11 mouse cellular contexts compared by ENCODE assay signal in the genomic region with DNA sequence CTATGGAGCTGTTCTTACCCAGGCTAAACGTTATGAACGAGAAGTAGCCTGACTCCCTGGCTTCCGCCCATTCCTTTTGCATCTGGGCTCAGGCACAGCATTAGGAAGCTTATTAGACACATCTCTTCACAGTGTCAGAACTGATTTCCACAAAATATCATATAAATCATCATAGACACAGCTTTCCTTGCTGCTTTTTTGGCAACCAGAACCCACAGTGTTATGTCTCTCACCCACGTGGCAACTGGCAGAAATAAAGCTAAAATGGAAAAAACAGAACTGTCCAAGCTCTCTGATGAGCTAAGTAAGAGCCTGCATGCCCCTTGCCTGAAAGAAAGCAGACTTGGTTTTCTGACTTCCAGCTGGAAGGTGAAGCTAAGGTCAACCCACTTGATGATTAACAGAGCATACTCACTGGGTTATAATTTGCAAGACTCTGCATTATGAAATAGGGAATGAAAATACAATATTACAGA.
DNase-seq lines count a peak whose midpoint lies in the region; ATAC-seq and TF ChIP-seq lines count a peak whose summit lies in the region.
"Had no signal": no experiment of that assay in that cellular context is flagged by ENCODE, and none has a peak within 500 bp of the region (broad histone marks: within the 10 kb centered on the region; RNA-seq: fewer than 3 reads in every experiment).

No protein-coding gene starts in this region.

- no peak overlapping the region for H3K9ac ChIP-seq in limb, embryonic 11.5 days (ENCODE audit: low read length)
- no peak overlapping the region for H3K9ac ChIP-seq in forebrain, postnatal 0 days
- H3K9ac ChIP-seq: hindbrain, embryonic 15.5 days; liver, embryonic 14.5 days had no signal

- no peak overlapping the region for H3K4me3 ChIP-seq in heart, embryonic 10.5 days
- H3K4me3 ChIP-seq in kidney, adult 2 months (ENCODE audit: insufficient read depth, low read depth, low read length): no peak overlapping the region
- no peak overlapping the region for H3K4me3 ChIP-seq in limb, embryonic 11.5 days (ENCODE audit: low read depth, low read length)
- H3K4me3 ChIP-seq in forebrain, postnatal 0 days (ENCODE audit: low read depth, low read length): no peak overlapping the region
- H3K4me3 ChIP-seq: hindbrain, embryonic 15.5 days had no signal

- POLR2A ChIA-PET in Patski (lab: Charles Lee): interaction anchor here (0.9 kb wide), 1 partner anchor 13 kb away, joined by 3 read pairs; no protein-coding TSS in a partner anchor

- H3K4me2 ChIP-seq in limb, embryonic 11.5 days (ENCODE audit: low read depth, severe bottlenecking): no peak overlapping the region
- no peak overlapping the region for H3K4me2 ChIP-seq in forebrain, postnatal 0 days (ENCODE audit: low read depth)
- H3K4me2 ChIP-seq: hindbrain, embryonic 15.5 days had no signal

- WGBS in heart, embryonic 10.5 days: 53% methylated on average over 4 of the region's 4 CpGs
- 42% methylated on average over 4 of the region's 4 CpGs for WGBS in kidney, adult 2 months
- 26% methylated on average over 4 of the region's 4 CpGs for WGBS in limb, embryonic 11.5 days
- 74% methylated on average over 4 of the region's 4 CpGs for WGBS in forebrain, postnatal 0 days

- ATAC-seq in Patski: peak; percentile 84
- peak; percentile 44; the same call in 1 of the 2 replicates for ATAC-seq in limb, embryonic 11.5 days (ENCODE audit: insufficient number of reproducible peaks, low FRiP score, low TSS enrichment, low read depth)
- no peak for ATAC-seq in forebrain, postnatal 0 days

- no peaks in the 10 kb centered on the region for H3K36me3 ChIP-seq in heart, embryonic 10.5 days
- H3K36me3 ChIP-seq in kidney, adult 2 months (ENCODE audit: control insufficient read depth, insufficient read depth, low read length): no peaks in the 10 kb centered on the region
- H3K36me3 ChIP-seq in limb, embryonic 11.5 days (ENCODE audit: control insufficient read depth, insufficient read depth, low read length): no peaks in the 10 kb centered on the region
- H3K36me3 ChIP-seq in forebrain, postnatal 0 days (ENCODE audit: insufficient read depth): no peaks in the 10 kb centered on the region
- H3K36me3 ChIP-seq: hindbrain, embryonic 15.5 days had no signal

- peak overlapping the region; percentile 36; the same call in 1 of the 2 replicates for H3K27ac ChIP-seq in heart, embryonic 10.5 days
- H3K27ac ChIP-seq in kidney, adult 2 months (ENCODE audit: insufficient read depth, low read depth, low read length): peak overlapping the region; percentile 80; the same call in 1 of the 2 replicates
- H3K27ac ChIP-seq in limb, embryonic 11.5 days (replicated peaks; ENCODE audit: low read depth, low read length): no peak overlapping the region
- no peak overlapping the region for H3K27ac ChIP-seq in forebrain, postnatal 0 days (ENCODE audit: low read depth, low read length)
- H3K27ac ChIP-seq: hindbrain, embryonic 15.5 days; liver, embryonic 14.5 days had no signal

- H3K27me3 ChIP-seq in heart, embryonic 10.5 days (ENCODE audit: insufficient read depth, poor library complexity, severe bottlenecking): no peaks in the 10 kb centered on the region
- no peaks in the 10 kb centered on the region for H3K27me3 ChIP-seq in Patski
- H3K27me3 ChIP-seq in kidney, adult 2 months (replicated peaks; ENCODE audit: control insufficient read depth, insufficient read depth, low read length): no peaks in the 10 kb centered on the region
- H3K27me3 ChIP-seq in limb, embryonic 11.5 days (ENCODE audit: control insufficient read depth, insufficient read depth, low read length): no peaks in the 10 kb centered on the region
- no peaks in the 10 kb centered on the region for H3K27me3 ChIP-seq in forebrain, postnatal 0 days (ENCODE audit: insufficient read depth, low read length)
- H3K27me3 ChIP-seq: hindbrain, embryonic 15.5 days had no signal

- intact Hi-C loops in heart, postnatal 14 days (cut with DNase I): no loop called here

- TF ChIP-seq POLR2A in kidney, adult 2 months (IDR thresholded peaks at IDR 0.05; ENCODE audit: low read depth, low read length): no peak

- no peak for TF ChIP-seq CTCF in Patski (IDR thresholded peaks at IDR 0.05)
- no peak for TF ChIP-seq CTCF in kidney, adult 2 months (conservative IDR thresholded peaks at IDR 0.05; ENCODE audit: insufficient read depth, insufficient read length, low read depth, low read length)
- TF ChIP-seq CTCF in forebrain, postnatal 0 days (IDR thresholded peaks at IDR 0.05; ENCODE audit: low read depth): no peak

- in situ Hi-C loops in Patski (cut with MboI; ENCODE audit: low pct_unique_long_range_greater_than_20kb): no loop called here

- no peaks in the 10 kb centered on the region for H3K9me3 ChIP-seq in heart, embryonic 10.5 days
- H3K9me3 ChIP-seq in limb, embryonic 11.5 days (ENCODE audit: control insufficient read depth, low read length): no peaks in the 10 kb centered on the region
- H3K9me3 ChIP-seq in forebrain, postnatal 0 days (ENCODE audit: low read length): no peaks in the 10 kb centered on the region
- H3K9me3 ChIP-seq: hindbrain, embryonic 15.5 days had no signal

- CTCF ChIA-PET in Patski (lab: Charles Lee): interaction anchor here (0.7 to 1.5 kb wide), 4 partner anchors 17 to 212 kb away, joined by 3 to 4 read pairs (median 4); no protein-coding TSS in a partner anchor

- H3K4me1 ChIP-seq in heart, embryonic 10.5 days: peaks cover 12% of the 10 kb centered on the region; the same call in 1 of the 2 replicates
- peaks cover 8% of the 10 kb centered on the region; the same call in 1 of the 2 replicates for H3K4me1 ChIP-seq in kidney, adult 2 months (ENCODE audit: control insufficient read depth, insufficient read depth, low read length)
- H3K4me1 ChIP-seq in limb, embryonic 11.5 days (ENCODE audit: control insufficient read depth, insufficient read depth, low read length): 0 out of 2 replicates have a peak, but pooled peaks cover 7% of the 10 kb centered on the region
- H3K4me1 ChIP-seq in forebrain, postnatal 0 days (ENCODE audit: insufficient read depth): no peaks in the 10 kb centered on the region
- H3K4me1 ChIP-seq: hindbrain, embryonic 15.5 days had no signal

- no peak for DNase-seq in heart, embryonic 10.5 days (ENCODE audit: low spot score)
- DNase-seq in heart, postnatal 14 days: no peak
- no peak for DNase-seq in Patski (ENCODE audit: low read depth, low spot score)
- DNase-seq in kidney, adult 2 months: peak; percentile 58
- peak; percentile 24 for DNase-seq in limb, embryonic 11.5 days (ENCODE audit: low spot score)
- no peak for DNase-seq in T-cell, adult 2 months (ENCODE audit: low spot score)
- DNase-seq in cerebellum, postnatal 4 days (ENCODE audit: low spot score in 2 of 2): no peak
- no peak for DNase-seq in forebrain, postnatal 0 days
- DNase-seq: adrenal gland, postnatal 25 days had no signal

Comparison
In these comparisons a context has a peak if more than half of its experiments do, and no peak if none do; other contexts are left out.
1. DNase-seq: peak in kidney, adult 2 months (single experiment) and limb, embryonic 11.5 days (single experiment); none in heart, embryonic 10.5 days (single experiment), heart, postnatal 14 days (0 of 2), Patski (single experiment), T-cell, adult 2 months (single experiment), cerebellum, postnatal 4 days (0 of 2) and forebrain, postnatal 0 days (single experiment).
2. H3K27ac ChIP-seq: peak in heart, embryonic 10.5 days (single experiment) and kidney, adult 2 months (single experiment); none in limb, embryonic 11.5 days (single experiment) and forebrain, postnatal 0 days (single experiment).